Mouse (Mus musculus) embryonic facial prominence, embryonic 11.5 days (tissue): ENCODE data around the gene Ikzf2. TPM values are rescaled to one million over a fixed set of nuclear protein-coding genes. Genes with fewer than 3 reads are reported as not detected.

Experiments used
- ATAC-seq: fragments of 200-750 bp; cut with Nextera tagmentation; replicated peaks from 2 replicates; pipeline ENCODE4 v1.8.0; 2017; ENCODE audit warnings: low read depth; ENCODE audit not compliant: insufficient number of reproducible peaks, low FRiP score, low TSS enrichment
- DNase-seq: peaks from one replicate; pipeline ENCODE4 v3.0.0-alpha.2; 2015; ENCODE audit warnings: low spot score
- H3K27ac ChIP-seq: fragments of 300-500 bp; sonication (generic); replicated peaks from 2 replicates; pipeline ENCODE4 v1.5.1; 2014; ENCODE audit warnings: mild to moderate bottlenecking, low read depth, low read length, control low read depth
- H3K27me3 ChIP-seq: fragments of 300-500 bp; sonication (generic); 2 replicates; pipeline ENCODE4 v1.6.1; 2014; ENCODE audit warnings: mild to moderate bottlenecking, low read length, moderate library complexity, mixed read lengths; ENCODE audit not compliant: control insufficient read depth, insufficient read depth
- H3K36me3 ChIP-seq: fragments of 300-500 bp; sonication (generic); replicated peaks from 2 replicates; pipeline ENCODE4 v1.6.1; 2014; ENCODE audit warnings: low read depth, mild to moderate bottlenecking, low read length, moderate library complexity, mixed read lengths; ENCODE audit not compliant: control insufficient read depth, insufficient read depth
- H3K4me1 ChIP-seq: fragments of 300-500 bp; sonication (generic); 2 replicates; pipeline ENCODE4 v1.6.1; 2014; ENCODE audit warnings: low read length, mixed read lengths; ENCODE audit not compliant: control insufficient read depth, insufficient read depth
- H3K4me2 ChIP-seq: fragments of 300-500 bp; sonication (generic); 2 replicates; pipeline ENCODE4 v1.6.1; 2014; ENCODE audit warnings: low read depth, mild to moderate bottlenecking, control low read depth, low read length, moderate library complexity
- H3K4me3 ChIP-seq: fragments of 300-500 bp; sonication (generic); 2 replicates; pipeline ENCODE4 v1.5.1; 2014; ENCODE audit warnings: low read depth, low read length, control low read depth
- H3K9ac ChIP-seq: fragments of 300-500 bp; sonication (generic); replicated peaks from 2 replicates; pipeline ENCODE4 v1.6.1; 2014; ENCODE audit warnings: mild to moderate bottlenecking, control low read depth, low read length
- H3K9me3 ChIP-seq: fragments of 300-500 bp; sonication (generic); replicated peaks from 2 replicates; pipeline ENCODE4 v1.6.1; 2016; ENCODE audit warnings: mild to moderate bottlenecking, low read length, inconsistent platforms, mixed read lengths; ENCODE audit not compliant: control insufficient read depth
- WGBS: fragments of 180-500 bp; shearing (Covaris S2); extraction: QIAGEN DNeasy Blood & Tissue Kit; methylation state at CpG from one replicate; pipeline ENCODE4 v1.1.7; 2014; 5-methylcytosine and 5-hydroxymethylcytosine counted together
- polyA plus RNA-seq: library from polyadenylated mRNA; unstranded; fragments of >200 nt; fragmentation: Nextera tagmentation; extraction: Ambion mirVana; gene quantifications from 2 replicates; pipeline ENCODE4 v1.2.1, GENCODE M21; 2014

Ikzf2 gene
- polyA plus RNA-seq, 1 experiment from 2014 or later: 5.3 TPM

GRCm38 (mm10) chr1:69500388-69500787 lies 186.7 kb downstream of the Ikzf2 start:
- 81% methylated on average over 3 of the region's 3 CpGs for WGBS

DNA sequence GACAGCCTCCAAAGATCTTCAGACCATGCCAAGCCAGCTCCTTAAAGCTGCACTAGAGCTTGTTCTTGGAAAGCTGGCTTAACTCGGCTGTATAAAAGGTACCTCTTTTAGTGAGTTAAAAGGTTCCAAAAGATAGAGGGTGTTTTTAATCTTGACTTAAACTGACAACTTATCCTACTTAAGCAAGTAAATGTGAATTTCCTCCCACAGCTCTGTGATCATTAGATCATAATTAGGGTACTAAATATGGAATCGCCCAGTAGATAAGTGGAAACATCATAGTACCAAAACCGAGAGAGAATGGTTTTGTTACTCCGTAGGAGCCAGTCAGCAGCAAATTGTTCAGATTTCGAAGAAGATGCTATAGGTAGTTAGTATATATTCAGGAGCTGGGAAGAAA lies 187.4 kb downstream of the Ikzf2 start:
- ATAC-seq (no peak), DNase-seq (no peak)
- no peaks in the 10 kb centered on the region for H3K27me3 ChIP-seq
- H3K9me3 ChIP-seq: no peaks in the 10 kb centered on the region
- H3K4me2 ChIP-seq: no peak overlapping the region
- H3K36me3 ChIP-seq: no peaks in the 10 kb centered on the region
- no peaks in the 10 kb centered on the region for H3K4me1 ChIP-seq
- H3K9ac ChIP-seq: no peak overlapping the region
- 77% methylated on average over 5 of the region's 5 CpGs for WGBS
- H3K4me3 ChIP-seq: no peak overlapping the region
- no peak overlapping the region for H3K27ac ChIP-seq

More at GRCm38 (mm10) chr1:69500388-69500787, 186.7 kb downstream of the Ikzf2 start:
- Histone ChIP-seq H3K36me3 (no peaks in the 10 kb centered on the region), H3K9me3 (no peaks in the 10 kb centered on the region), H3K4me2 (no peak overlapping the region), H3K9ac (no peak overlapping the region), H3K4me1 (no peaks in the 10 kb centered on the region), H3K4me3 (no peak overlapping the region), H3K27ac (no peak overlapping the region), H3K27me3 (no peaks in the 10 kb centered on the region)
- DNase-seq: no peak
- ATAC-seq: no peak

GRCm38 (mm10) chr1:69498862-69499306 lies 188.2 kb downstream of the Ikzf2 start:
- no peak for DNase-seq
- no peaks in the 10 kb centered on the region for H3K27me3 ChIP-seq
- H3K9ac ChIP-seq: no peak overlapping the region
- no peaks in the 10 kb centered on the region for H3K9me3 ChIP-seq
- ATAC-seq: no peak
- no peak overlapping the region for H3K4me2 ChIP-seq
- 48% methylated on average over 7 of the region's 7 CpGs for WGBS
- H3K36me3 ChIP-seq: no peaks in the 10 kb centered on the region
- no peaks in the 10 kb centered on the region for H3K4me1 ChIP-seq
- no peak overlapping the region for H3K4me3 ChIP-seq
- no peak overlapping the region for H3K27ac ChIP-seq

- H3K9ac ChIP-seq: no peak overlapping the region
- H3K36me3 ChIP-seq: no peaks in the 10 kb centered on the region
- no peaks in the 10 kb centered on the region for H3K27me3 ChIP-seq
- no peak overlapping the region for H3K4me3 ChIP-seq
- no peak overlapping the region for H3K4me2 ChIP-seq
- no peak for ATAC-seq
- WGBS: 81% methylated on average over 4 of the region's 4 CpGs
- H3K4me1 ChIP-seq: no peaks in the 10 kb centered on the region
- no peak for DNase-seq
- no peak overlapping the region for H3K27ac ChIP-seq
- H3K9me3 ChIP-seq: no peaks in the 10 kb centered on the region
These were observed 191.0 kb downstream of the Ikzf2 start for GRCm38 (mm10) chr1:69496055-69496454.

DNA sequence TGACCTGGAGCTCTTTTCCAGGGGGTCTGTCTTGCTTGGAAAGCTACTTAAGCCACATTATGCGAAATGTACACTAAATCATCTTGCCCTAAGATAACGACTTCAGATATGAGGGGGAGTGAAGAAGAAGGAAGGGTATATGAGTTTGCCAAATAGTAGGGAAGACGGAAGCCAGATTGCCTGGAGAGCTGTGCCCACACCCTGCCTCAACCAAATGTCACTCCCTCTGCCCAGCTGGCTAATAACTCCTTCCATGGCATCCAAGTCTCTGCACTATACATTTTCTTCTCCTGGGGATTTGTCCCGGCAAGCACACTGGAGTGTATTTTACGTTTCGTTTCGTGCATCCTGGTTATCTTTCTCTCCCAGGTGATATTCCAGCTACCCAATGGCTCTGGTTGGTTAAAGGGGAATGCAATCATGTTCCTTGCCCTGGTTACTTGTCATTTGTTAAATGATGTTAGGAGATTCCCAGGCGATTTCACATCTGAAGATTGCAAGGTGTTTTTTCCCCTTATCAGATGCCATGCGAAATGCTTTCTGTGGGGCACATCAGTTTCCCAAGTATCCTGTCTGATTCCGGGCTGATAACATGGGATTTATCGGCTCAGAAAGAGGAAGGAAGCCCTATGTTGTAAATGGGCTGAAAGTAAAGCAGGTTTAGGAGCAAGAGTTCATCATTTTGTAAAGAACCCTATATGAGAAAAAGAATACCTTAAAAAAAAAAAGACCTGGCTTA lies 193.6 kb downstream of the Ikzf2 start:
- Histone ChIP-seq H3K4me3 (no peak overlapping the region), H3K4me2 (no peak overlapping the region), H3K4me1 (no peaks in the 10 kb centered on the region), H3K9ac (no peak overlapping the region), H3K27me3 (no peaks in the 10 kb centered on the region), H3K27ac (no peak overlapping the region), H3K9me3 (no peaks in the 10 kb centered on the region), H3K36me3 (no peaks in the 10 kb centered on the region)
- WGBS: 81% methylated on average over 11 of the region's 11 CpGs
- DNase-seq: no peak
- ATAC-seq: no peak

GRCm38 (mm10) chr1:69492013-69492412 lies 195.0 kb downstream of the Ikzf2 start:
- Histone ChIP-seq H3K27me3 (no peaks in the 10 kb centered on the region), H3K9me3 (no peaks in the 10 kb centered on the region), H3K4me2 (no peak overlapping the region), H3K4me3 (no peak overlapping the region), H3K9ac (no peak overlapping the region), H3K4me1 (no peaks in the 10 kb centered on the region), H3K27ac (no peak overlapping the region), H3K36me3 (no peaks in the 10 kb centered on the region)
- WGBS: 93% methylated on average over 4 of the region's 4 CpGs
- DNase-seq (no peak), ATAC-seq (no peak)

GRCm38 (mm10) chr1:69489026-69489425 lies 198.0 kb downstream of the Ikzf2 start:
- DNase-seq (peak; percentile 62), ATAC-seq (no peak)
- no peaks in the 10 kb centered on the region for H3K4me1 ChIP-seq
- H3K9me3 ChIP-seq: no peaks in the 10 kb centered on the region
- no peak overlapping the region for H3K4me3 ChIP-seq
- no peak overlapping the region for H3K9ac ChIP-seq
- H3K27me3 ChIP-seq: no peaks in the 10 kb centered on the region
- H3K4me2 ChIP-seq: no peak overlapping the region
- no peak overlapping the region for H3K27ac ChIP-seq
- WGBS: 19% methylated on average over 7 of the region's 7 CpGs
- no peaks in the 10 kb centered on the region for H3K36me3 ChIP-seq

DNA sequence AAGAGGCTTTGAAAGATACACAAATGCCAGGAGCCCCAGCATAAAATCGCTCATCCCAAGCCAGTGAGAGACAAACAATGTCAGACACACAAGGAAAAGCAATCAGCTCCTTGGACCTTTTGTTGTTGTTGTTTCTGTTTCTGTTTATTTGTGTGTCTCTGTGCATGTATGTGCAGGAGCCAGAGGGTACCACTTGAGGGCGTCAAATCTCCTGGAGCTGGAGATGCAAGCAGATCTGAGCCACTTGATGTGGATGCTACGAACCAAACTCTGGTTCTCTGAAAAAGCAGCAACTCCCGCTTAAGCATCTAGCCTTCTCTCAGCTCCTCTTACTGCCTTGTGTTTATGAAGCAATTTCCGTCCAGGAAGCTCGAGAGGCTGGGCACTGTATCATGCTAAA lies 198.4 kb downstream of the Ikzf2 start:
- Histone ChIP-seq H3K4me3 (no peak overlapping the region), H3K9me3 (no peaks in the 10 kb centered on the region), H3K4me2 (no peak overlapping the region), H3K36me3 (no peaks in the 10 kb centered on the region), H3K9ac (no peak overlapping the region), H3K27ac (no peak overlapping the region), H3K27me3 (no peaks in the 10 kb centered on the region), H3K4me1 (no peaks in the 10 kb centered on the region)
- peak; percentile 48 for DNase-seq
- no peak for ATAC-seq
- WGBS: 42% methylated on average over 6 of the region's 6 CpGs
